Comparison of ENCODE assay signal across 15 mouse cellular contexts in genomic region chr4:141271228-141271627, GRCm38 (mm10). TPM values are rescaled to one million over a fixed set of nuclear protein-coding genes. Genes with fewer than 3 reads are reported as not detected.
DNase-seq lines count a peak whose midpoint lies in the region; ATAC-seq and TF ChIP-seq lines count a peak whose summit lies in the region.
"Had no signal": no experiment of that assay in that cellular context is flagged by ENCODE, and none has a peak within 500 bp of the region (broad histone marks: within the 10 kb centered on the region; RNA-seq: fewer than 3 reads in every experiment).

No protein-coding gene starts in this region.

- WGBS in lung, embryonic 14.5 days = 61% methylated on average over 7 of the region's 7 CpGs
- WGBS in embryonic facial prominence, embryonic 10.5 days = 81% methylated on average over 7 of the region's 7 CpGs
- 82% methylated on average over 6 of the region's 7 CpGs for WGBS in stomach, embryonic 15.5 days
- WGBS in thymus, adult 2 months = 84% methylated on average over 6 of the region's 7 CpGs

- no peak for TF ChIP-seq POLR2A in thymus, adult 2 months (IDR thresholded peaks at IDR 0.05; ENCODE audit: control insufficient read depth, extremely low read depth, insufficient read depth, low read length, poor library complexity)

- ATAC-seq in lung, embryonic 14.5 days (ENCODE audit: insufficient read depth) = no peak
- no peak for ATAC-seq in stomach, embryonic 15.5 days (ENCODE audit: insufficient read depth, low FRiP score, low read depth)
- no peak for ATAC-seq in megakaryocyte progenitor cell, adult 5-6 weeks (replicated peaks; ENCODE audit: poor library complexity)
- ATAC-seq: midbrain, embryonic 16.5 days had no signal

- TF ChIP-seq CTCF in lung, embryonic 14.5 days (IDR thresholded peaks at IDR 0.05; ENCODE audit: low read depth) = peak; percentile 30; the same call in 1 of the 2 replicates
- no peak for TF ChIP-seq CTCF in thymus, adult 2 months (IDR thresholded peaks at IDR 0.05; ENCODE audit: borderline replicate concordance, control insufficient read depth, extremely low read depth, insufficient read depth, low read length, poor library complexity)

- no peak for DNase-seq in lung, embryonic 14.5 days
- no peak for DNase-seq in lung, adult 18-20 months
- DNase-seq in ES-CJ7 (ENCODE audit: low read depth, low spot score) = peak; percentile 77
- DNase-seq in embryonic facial prominence, embryonic 10.5 days (ENCODE audit: low spot score) = no peak
- no peak for DNase-seq in thymus, adult 2 months
- DNase-seq: cerebellum, adult 9-10 months; embryo, embryonic 11 days; kidney, adult 18-20 months; liver, embryonic 13.5 days had no signal

- no peaks in the 10 kb centered on the region for H3K27me3 ChIP-seq in lung, embryonic 14.5 days (ENCODE audit: insufficient read depth, low read length)
- peaks cover 42% of the 10 kb centered on the region for H3K27me3 ChIP-seq in embryonic facial prominence, embryonic 10.5 days (replicated peaks; ENCODE audit: low read depth, poor library complexity, severe bottlenecking)
- H3K27me3 ChIP-seq in stomach, embryonic 15.5 days (replicated peaks) = no peaks in the 10 kb centered on the region
- H3K27me3 ChIP-seq in thymus, adult 2 months (ENCODE audit: control insufficient read depth, insufficient read depth, low read length) = no peaks in the 10 kb centered on the region; the same call in 1 of the 2 replicates
- H3K27me3 ChIP-seq: neural tube, embryonic 12.5 days had no signal

- no peaks in the 10 kb centered on the region for H3K36me3 ChIP-seq in lung, embryonic 14.5 days (ENCODE audit: insufficient read depth)
- no peaks in the 10 kb centered on the region for H3K36me3 ChIP-seq in embryonic facial prominence, embryonic 10.5 days (replicated peaks)
- H3K36me3 ChIP-seq in stomach, embryonic 15.5 days = no peaks in the 10 kb centered on the region
- no peaks in the 10 kb centered on the region for H3K36me3 ChIP-seq in thymus, adult 2 months (ENCODE audit: control insufficient read depth, insufficient read depth, low read length)
- H3K36me3 ChIP-seq: heart, embryonic 15.5 days; liver, embryonic 13.5 days; neural tube, embryonic 12.5 days had no signal

- H3K9ac ChIP-seq in lung, embryonic 14.5 days = no peak overlapping the region
- H3K9ac ChIP-seq in stomach, embryonic 15.5 days = no peak overlapping the region
- H3K9ac ChIP-seq: heart, embryonic 15.5 days; liver, embryonic 13.5 days; neural tube, embryonic 12.5 days had no signal

- no peak overlapping the region for H3K27ac ChIP-seq in lung, embryonic 14.5 days (ENCODE audit: low read depth)
- H3K27ac ChIP-seq in embryonic facial prominence, embryonic 10.5 days (replicated peaks) = peak overlapping the region; percentile 40; the same call in 1 of the 2 replicates
- H3K27ac ChIP-seq in stomach, embryonic 15.5 days = peak overlapping the region; percentile 38
- no peak overlapping the region for H3K27ac ChIP-seq in thymus, adult 2 months (ENCODE audit: control insufficient read depth, insufficient read depth, low read length)
- H3K27ac ChIP-seq: heart, embryonic 15.5 days; neural tube, embryonic 12.5 days had no signal

- no peaks in the 10 kb centered on the region for H3K9me3 ChIP-seq in lung, embryonic 14.5 days (ENCODE audit: low read depth, low read length)
- no peaks in the 10 kb centered on the region; the same call in 1 of the 2 replicates for H3K9me3 ChIP-seq in embryonic facial prominence, embryonic 10.5 days
- H3K9me3 ChIP-seq in stomach, embryonic 15.5 days = no peaks in the 10 kb centered on the region
- H3K9me3 ChIP-seq: heart, embryonic 15.5 days had no signal

- H3K4me1 ChIP-seq in lung, embryonic 14.5 days (ENCODE audit: insufficient read depth) = peaks cover 6% of the 10 kb centered on the region
- peaks cover 37% of the 10 kb centered on the region for H3K4me1 ChIP-seq in embryonic facial prominence, embryonic 10.5 days
- H3K4me1 ChIP-seq in stomach, embryonic 15.5 days = peaks cover 37% of the 10 kb centered on the region
- 0 out of 2 replicates have a peak, but pooled peaks cover 6% of the 10 kb centered on the region for H3K4me1 ChIP-seq in thymus, adult 2 months (replicated peaks; ENCODE audit: control insufficient read depth, insufficient read depth, low read length)

- no peak overlapping the region for H3K4me3 ChIP-seq in lung, embryonic 14.5 days (ENCODE audit: low read depth, low read length)
- no peak overlapping the region; the same call in 1 of the 2 replicates for H3K4me3 ChIP-seq in embryonic facial prominence, embryonic 10.5 days
- H3K4me3 ChIP-seq in stomach, embryonic 15.5 days (replicated peaks) = no peak overlapping the region
- H3K4me3 ChIP-seq in thymus, adult 2 months (ENCODE audit: control insufficient read depth, insufficient read depth, low read length) = no peak overlapping the region
- H3K4me3 ChIP-seq: heart, embryonic 15.5 days; liver, embryonic 13.5 days; neural tube, embryonic 12.5 days had no signal

- H3K4me2 ChIP-seq in lung, embryonic 14.5 days = no peak overlapping the region
- H3K4me2 ChIP-seq in stomach, embryonic 15.5 days = no peak overlapping the region
- H3K4me2 ChIP-seq: heart, embryonic 15.5 days; liver, embryonic 13.5 days; neural tube, embryonic 12.5 days had no signal

RNA-seq across cellular contexts. Expression of gene Epha2, which starts 29.8 kb away (rescaled TPM):
- 6.9 and 7.6 TPM in 2 replicates for polyA plus RNA-seq in lung, embryonic 14.5 days (2014; fragmentation: Nextera tagmentation; extraction: Ambion mirVana)
- 2.4 and 3.0 TPM in 2 replicates for polyA plus RNA-seq in embryonic facial prominence, embryonic 10.5 days (2016; fragmentation: Nextera tagmentation; extraction: Ambion mirVana)
- 5.9 and 7.3 TPM in 2 replicates for polyA plus RNA-seq in stomach, embryonic 15.5 days (2015; fragmentation: Nextera tagmentation; extraction: Ambion mirVana)
- polyA plus RNA-seq in thymus, adult 2 months (2012; rRNA removed) = 3.6 and 3.9 TPM in 2 replicates
- total RNA-seq in megakaryocyte progenitor cell, adult 5-6 weeks (2015) = 0.46 and 0.49 TPM in 2 replicates
- total RNA-seq in megakaryocyte progenitor cell, adult 5-6 weeks (2017) = 0.14 and 0.50 TPM in 2 replicates

RNA-seq across cellular contexts. Expression of gene Arhgef19, which starts 31.9 kb away (rescaled TPM):
- 20.1 and 21.1 TPM in 2 replicates for polyA plus RNA-seq in lung, embryonic 14.5 days (2014; fragmentation: Nextera tagmentation; extraction: Ambion mirVana)
- 6.1 and 8.7 TPM in 2 replicates for polyA plus RNA-seq in embryonic facial prominence, embryonic 10.5 days (2016; fragmentation: Nextera tagmentation; extraction: Ambion mirVana)
- polyA plus RNA-seq in stomach, embryonic 15.5 days (2015; fragmentation: Nextera tagmentation; extraction: Ambion mirVana) = 20.9 and 24.3 TPM in 2 replicates
- 2.6 and 2.8 TPM in 2 replicates for polyA plus RNA-seq in thymus, adult 2 months (2012; rRNA removed)
- not detected in 2 replicates for total RNA-seq in megakaryocyte progenitor cell, adult 5-6 weeks (2015)
- total RNA-seq in megakaryocyte progenitor cell, adult 5-6 weeks (2017) = not detected in 2 replicates
- total RNA-seq: granulocyte monocyte progenitor cell, adult 5-6 weeks had no signal

RNA-seq across cellular contexts. Expression of gene Rsg1, which starts 57.5 kb away (rescaled TPM):
- polyA plus RNA-seq in lung, embryonic 14.5 days (2014; fragmentation: Nextera tagmentation; extraction: Ambion mirVana) = 5.3 and 6.3 TPM in 2 replicates
- polyA plus RNA-seq in embryonic facial prominence, embryonic 10.5 days (2016; fragmentation: Nextera tagmentation; extraction: Ambion mirVana) = 8.4 and 8.5 TPM in 2 replicates
- 5.8 TPM in 2 replicates for polyA plus RNA-seq in stomach, embryonic 15.5 days (2015; fragmentation: Nextera tagmentation; extraction: Ambion mirVana)
- polyA plus RNA-seq in thymus, adult 2 months (2012; rRNA removed) = 3.5 and 3.6 TPM in 2 replicates
- 0.73 and 1.4 TPM in 2 replicates for total RNA-seq in megakaryocyte progenitor cell, adult 5-6 weeks (2015)
- 1.8 and 3.5 TPM in 2 replicates for total RNA-seq in megakaryocyte progenitor cell, adult 5-6 weeks (2017)

Comparison
In these comparisons a context has a peak if more than half of its experiments do, and no peak if none do; other contexts are left out.
1. H3K27ac ChIP-seq: peak in embryonic facial prominence, embryonic 10.5 days (single experiment) and stomach, embryonic 15.5 days (single experiment); none in lung, embryonic 14.5 days (single experiment) and thymus, adult 2 months (single experiment).